Comparison of ENCODE assay signal across 18 mouse cellular contexts in genomic region chr1:167382316-167382715, GRCm38 (mm10). TPM values are rescaled to one million over a fixed set of nuclear protein-coding genes. Genes with fewer than 3 reads are reported as not detected.
A peak's percentile ranks its signal among the peaks of the same experiment; 100 is the strongest.
DNase-seq lines count a peak whose midpoint lies in the region; ATAC-seq lines count a peak whose summit lies in the region.
"Had no signal": no experiment of that assay in that cellular context is flagged by ENCODE, and none has a peak within 500 bp of the region (broad histone marks: within the 10 kb centered on the region; RNA-seq: fewer than 3 reads in every experiment).

No protein-coding gene starts in this region.

- H3K36me3 ChIP-seq in hindbrain, embryonic 10.5 days: no peaks in the 10 kb centered on the region
- H3K36me3 ChIP-seq in hindbrain, embryonic 12.5 days: no peaks in the 10 kb centered on the region
- peaks cover 5% of the 10 kb centered on the region for H3K36me3 ChIP-seq in liver, embryonic 16.5 days (ENCODE audit: control insufficient read depth, insufficient read depth)
- H3K36me3 ChIP-seq: forebrain, embryonic 10.5 days; kidney, embryonic 15.5 days had no signal

- no peak overlapping the region for H3K4me2 ChIP-seq in hindbrain, embryonic 12.5 days (replicated peaks)
- H3K4me2 ChIP-seq in liver, embryonic 16.5 days (ENCODE audit: low read depth, low read length): peak overlapping the region; percentile 62
- H3K4me2 ChIP-seq: kidney, embryonic 15.5 days had no signal

- WGBS in hindbrain, embryonic 10.5 days: 87% methylated on average over 7 of the region's 7 CpGs
- 90% methylated on average over 7 of the region's 7 CpGs for WGBS in hindbrain, embryonic 12.5 days
- 28% methylated on average over 7 of the region's 7 CpGs for WGBS in liver, embryonic 16.5 days (ENCODE audit: insufficient replicate concordance)

- no peak overlapping the region for H3K9ac ChIP-seq in hindbrain, embryonic 12.5 days
- H3K9ac ChIP-seq in liver, embryonic 16.5 days (ENCODE audit: low read depth, low read length): peak overlapping the region; percentile 10; the same call in 1 of the 2 replicates
- H3K9ac ChIP-seq: kidney, embryonic 15.5 days had no signal

- H3K9me3 ChIP-seq in hindbrain, embryonic 10.5 days: no peaks in the 10 kb centered on the region
- no peaks in the 10 kb centered on the region for H3K9me3 ChIP-seq in hindbrain, embryonic 12.5 days (replicated peaks)
- no peaks in the 10 kb centered on the region for H3K9me3 ChIP-seq in liver, embryonic 16.5 days (replicated peaks; ENCODE audit: control insufficient read depth, low read length)
- H3K9me3 ChIP-seq: forebrain, embryonic 10.5 days; kidney, embryonic 15.5 days had no signal

- no peak overlapping the region for H3K4me3 ChIP-seq in hindbrain, embryonic 10.5 days
- no peak overlapping the region for H3K4me3 ChIP-seq in hindbrain, embryonic 12.5 days
- peak overlapping the region; percentile 4; the same call in 1 of the 2 replicates for H3K4me3 ChIP-seq in liver, embryonic 16.5 days (ENCODE audit: low read depth, low read length)
- H3K4me3 ChIP-seq: forebrain, embryonic 10.5 days; kidney, embryonic 15.5 days had no signal

- DNase-seq in hindbrain, embryonic 10.5 days (ENCODE audit: low spot score): no peak
- DNase-seq in liver: peak; percentile 51
- DNase-seq in natural killer cell, adult 2 months (ENCODE audit: low spot score in 2 of 2): no peak
- DNase-seq in ovary, postnatal 36 days (ENCODE audit: low spot score): no peak
- DNase-seq in adrenal gland, adult (ENCODE audit: inconsistent age in 2 of 2, low spot score in 1 of 2): no peak
- DNase-seq: adrenal gland, adult 8-10 months; cerebellum, adult 11 months; cerebellum, postnatal 14 days; embryo, embryonic 11 days; kidney, postnatal 4 days; layer of hippocampus, adult 9-11 months; lung, adult 2 months; right cerebral cortex, adult 18-20 months; thymus, adult 18-20 months had no signal

- no peak for ATAC-seq in hindbrain, embryonic 12.5 days (ENCODE audit: low FRiP score)
- no peak for ATAC-seq in liver, embryonic 16.5 days (ENCODE audit: low read depth)

- H3K27me3 ChIP-seq in hindbrain, embryonic 10.5 days (ENCODE audit: insufficient read depth, poor library complexity, severe bottlenecking): 0 out of 2 replicates have a peak, but pooled peaks cover 3% of the 10 kb centered on the region
- no peaks in the 10 kb centered on the region for H3K27me3 ChIP-seq in hindbrain, embryonic 12.5 days
- no peaks in the 10 kb centered on the region for H3K27me3 ChIP-seq in liver, embryonic 16.5 days (ENCODE audit: control insufficient read depth, insufficient read depth, low read depth, low read length)
- H3K27me3 ChIP-seq: kidney, embryonic 15.5 days had no signal

- H3K27ac ChIP-seq in hindbrain, embryonic 10.5 days: peak overlapping the region; percentile 54; the same call in 1 of the 2 replicates
- H3K27ac ChIP-seq in hindbrain, embryonic 12.5 days: no peak overlapping the region
- peak overlapping the region; percentile 98 for H3K27ac ChIP-seq in liver, embryonic 16.5 days (ENCODE audit: low read length)
- H3K27ac ChIP-seq: kidney, embryonic 15.5 days had no signal

- peaks cover 20% of the 10 kb centered on the region for H3K4me1 ChIP-seq in hindbrain, embryonic 10.5 days (replicated peaks)
- 0 out of 2 replicates have a peak, but pooled peaks cover 4% of the 10 kb centered on the region for H3K4me1 ChIP-seq in hindbrain, embryonic 12.5 days
- H3K4me1 ChIP-seq in liver, embryonic 16.5 days (ENCODE audit: control insufficient read depth, low read depth, low read length): peaks cover 81% of the 10 kb centered on the region
- H3K4me1 ChIP-seq: kidney, embryonic 15.5 days had no signal

RNA-seq across cellular contexts. Expression of gene Mgst3, which starts 11.3 kb away (rescaled TPM):
- polyA plus RNA-seq in hindbrain, embryonic 10.5 days (2016; fragmentation: Nextera tagmentation; extraction: Ambion mirVana): 74.5 and 83.9 TPM in 2 replicates
- 52.0 and 59.7 TPM in 2 replicates for polyA plus RNA-seq in hindbrain, embryonic 12.5 days (2016; fragmentation: Nextera tagmentation; extraction: Ambion mirVana)
- polyA plus RNA-seq in liver, embryonic 16.5 days (2015; fragmentation: Nextera tagmentation; extraction: Ambion mirVana): 316 and 338 TPM in 2 replicates

RNA-seq across cellular contexts. Expression of gene Aldh9a1, which starts 32.5 kb away (rescaled TPM):
- polyA plus RNA-seq in hindbrain, embryonic 10.5 days (2016; fragmentation: Nextera tagmentation; extraction: Ambion mirVana): 39.5 and 48.8 TPM in 2 replicates
- 37.2 and 39.3 TPM in 2 replicates for polyA plus RNA-seq in hindbrain, embryonic 12.5 days (2016; fragmentation: Nextera tagmentation; extraction: Ambion mirVana)
- 74.4 and 75.8 TPM in 2 replicates for polyA plus RNA-seq in liver, embryonic 16.5 days (2015; fragmentation: Nextera tagmentation; extraction: Ambion mirVana)
